Mouse (Mus musculus) cerebellum, adult 2 months (tissue): Measurements from ENCODE around the gene Epsti1.

ENCODE experiments used
- CTCF ChIP-seq: fragments of 200-500 bp; IDR thresholded peaks from 2 replicates; pipeline ENCODE4 v1.5.1; 2011; ENCODE audit warnings: low read depth, mild to moderate bottlenecking, control low read depth, low read length, moderate library complexity, borderline replicate concordance; ENCODE audit not compliant: insufficient read depth
- POLR2A ChIP-seq: fragments of 200-500 bp; IDR thresholded peaks from 2 replicates; pipeline ENCODE4 v1.6.1; 2011; ENCODE audit warnings: low read length, control low read depth, borderline replicate concordance; ENCODE audit not compliant: insufficient read depth

GRCm38 (mm10) chr14:77864051-77864450 is 40.0 kb upstream of the Epsti1 start:
- TF ChIP-seq CTCF (no peak), POLR2A (no peak)
